Mouse (Mus musculus) lung, embryonic 14.5 days (tissue): ENCODE data around the gene Gm26620. TPM values are rescaled to one million over a fixed set of nuclear protein-coding genes. Genes with fewer than 3 reads are reported as not detected.

ENCODE experiments used
- ATAC-seq: fragments of 200-750 bp; cut with Nextera tagmentation; 2 replicates; pipeline ENCODE4 v1.8.0; 2017; ENCODE audit warnings: mild to moderate bottlenecking, moderate TSS enrichment, moderate library complexity; ENCODE audit not compliant: insufficient read depth
- DNase-seq: peaks from one replicate; pipeline ENCODE4 v3.0.0-alpha.2; 2015
- H3K27ac ChIP-seq: fragments of 300-500 bp; sonication (generic); 2 replicates; pipeline ENCODE4 v1.5.1; 2014; ENCODE audit warnings: low read depth, mild to moderate bottlenecking, moderate library complexity
- H3K27me3 ChIP-seq: fragments of 300-500 bp; sonication (generic); 2 replicates; pipeline ENCODE4 v1.6.1; 2014; ENCODE audit warnings: low read length, control low read depth; ENCODE audit not compliant: insufficient read depth
- H3K36me3 ChIP-seq: fragments of 300-500 bp; sonication (generic); 2 replicates; pipeline ENCODE4 v1.6.1; 2014; ENCODE audit warnings: control low read depth; ENCODE audit not compliant: insufficient read depth
- H3K4me1 ChIP-seq: fragments of 300-500 bp; sonication (generic); 2 replicates; pipeline ENCODE4 v1.6.1; 2014; ENCODE audit warnings: antibody characterized with exemption, control low read depth; ENCODE audit not compliant: insufficient read depth
- H3K4me2 ChIP-seq: fragments of 300-500 bp; sonication (generic); 2 replicates; pipeline ENCODE4 v1.6.1; 2014; ENCODE audit warnings: mild to moderate bottlenecking
- H3K4me3 ChIP-seq: fragments of 300-500 bp; sonication (generic); 2 replicates; pipeline ENCODE4 v1.5.1; 2014; ENCODE audit warnings: low read depth, low read length
- H3K9ac ChIP-seq: fragments of 300-500 bp; sonication (generic); 2 replicates; pipeline ENCODE4 v1.6.1; 2014
- H3K9me3 ChIP-seq: fragments of 300-500 bp; sonication (generic); 2 replicates; pipeline ENCODE4 v1.6.1; 2016; ENCODE audit warnings: low read depth, low read length, control low read depth
- CTCF ChIP-seq: IDR thresholded peaks from 2 replicates; pipeline ENCODE4 v1.5.1; 2016; ENCODE audit warnings: antibody characterized with exemption, low read depth
- whole genome bisulfite sequencing: fragments of 180-500 bp; shearing (Covaris S2); extraction: QIAGEN DNeasy Blood & Tissue Kit; methylation state at CpG from one replicate; pipeline ENCODE4 v1.1.7; 2014; 5-methylcytosine and 5-hydroxymethylcytosine counted together
- polyA plus RNA-seq: library from polyadenylated mRNA; unstranded; fragments of >200 nt; fragmentation: Nextera tagmentation; extraction: Ambion mirVana; gene quantifications from 2 replicates; pipeline ENCODE4 v1.2.1, GENCODE M21; 2014

The Gm26620 gene
- 0.66 TPM in 1 of 2 replicates, not detected in the other for polyA plus RNA-seq

- Histone ChIP-seq H3K9ac (peak within 1 kb of the TSS; percentile 90), H3K9me3 (no peaks in the 10 kb centered on the region), H3K4me1 (no peaks in the 10 kb centered on the region), H3K27ac (peak within 1 kb of the TSS; percentile 81), H3K36me3 (peaks cover 14% of the 10 kb centered on the region), H3K4me3 (peak within 1 kb of the TSS; percentile 95), H3K4me2 (peak within 1 kb of the TSS; percentile 85), H3K27me3 (no peaks in the 10 kb centered on the region)
- ATAC-seq (peak; percentile 94), DNase-seq (peak; percentile 95)
- under 1% methylated on average over 46 of the region's 46 CpGs for WGBS
- peak; percentile 75 for TF ChIP-seq CTCF
Observed at GRCm38 (mm10) chr1:170884978-170885561, at the start of gene Gm26620, which contains the start of gene Dusp12. Gene Gm26620, plus strand, starts transcription at chr1:170885065. Gene Dusp12, minus strand, starts transcription at chr1:170885540.

GRCm38 (mm10) chr1:170839685-170840084, 45.2 kb upstream of the Gm26620 start:
- H3K4me2 ChIP-seq = no peak overlapping the region
- no peaks in the 10 kb centered on the region for H3K27me3 ChIP-seq
- no peaks in the 10 kb centered on the region for H3K9me3 ChIP-seq
- H3K9ac ChIP-seq = no peak overlapping the region
- no peak overlapping the region for H3K27ac ChIP-seq
- ATAC-seq = no peak
- DNase-seq = peak; percentile 81
- peaks cover 20% of the 10 kb centered on the region; the same call in 1 of the 2 replicates for H3K36me3 ChIP-seq
- peak; percentile 59 for TF ChIP-seq CTCF
- H3K4me1 ChIP-seq = no peaks in the 10 kb centered on the region
- no peak overlapping the region for H3K4me3 ChIP-seq

GRCm38 (mm10) chr1:170844380-170844779, 40.5 kb upstream of the Gm26620 start:
- 52% methylated on average over 8 of the region's 8 CpGs for WGBS
- TF ChIP-seq CTCF = peak; percentile 73
- H3K27ac ChIP-seq = no peak overlapping the region

GRCm38 (mm10) chr1:170845448-170846307, 39.2 kb upstream of the Gm26620 start:
- no peak overlapping the region for H3K4me2 ChIP-seq
- DNase-seq = no peak

More at GRCm38 (mm10) chr1:170844380-170844779, 40.5 kb upstream of the Gm26620 start:
- Histone ChIP-seq H3K27me3 (no peaks in the 10 kb centered on the region), H3K4me2 (no peak overlapping the region), H3K4me3 (no peak overlapping the region), H3K36me3 (0 out of 2 replicates have a peak, but pooled peaks cover 17% of the 10 kb centered on the region), H3K9ac (no peak overlapping the region), H3K9me3 (no peaks in the 10 kb centered on the region), H3K4me1 (no peaks in the 10 kb centered on the region)
- ATAC-seq (no peak), DNase-seq (peak; percentile 75)

DNA sequence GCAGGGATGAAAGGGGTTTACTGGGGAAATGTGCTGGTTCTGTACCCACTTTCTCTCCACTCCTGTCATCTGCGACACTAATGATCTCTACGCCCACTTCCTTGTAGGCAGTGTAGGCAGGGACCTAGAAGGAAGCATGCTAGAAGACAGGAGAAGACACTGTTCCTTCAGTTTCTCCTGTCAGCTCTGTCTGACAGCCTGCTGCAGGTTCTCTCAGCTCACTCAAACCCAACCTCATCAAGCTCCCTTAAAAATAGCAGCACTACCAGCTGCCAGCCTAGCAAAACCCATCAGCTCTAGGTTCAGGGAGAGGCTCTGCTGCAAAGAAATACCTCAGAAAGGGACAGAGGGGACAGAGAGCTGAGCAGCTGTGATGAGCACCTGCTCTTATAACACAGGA, 34.9 kb upstream of the Gm26620 start:
- 86% methylated on average over 2 of the region's 2 CpGs for WGBS
- Histone ChIP-seq H3K27ac (no peak overlapping the region), H3K9me3 (no peaks in the 10 kb centered on the region), H3K27me3 (no peaks in the 10 kb centered on the region), H3K9ac (no peak overlapping the region), H3K4me2 (no peak overlapping the region), H3K36me3 (peaks cover 12% of the 10 kb centered on the region; the same call in 1 of the 2 replicates), H3K4me3 (no peak overlapping the region), H3K4me1 (no peaks in the 10 kb centered on the region)
- ATAC-seq (no peak), DNase-seq (no peak)
- no peak for TF ChIP-seq CTCF

More at GRCm38 (mm10) chr1:170845448-170846307, 39.2 kb upstream of the Gm26620 start:
- H3K4me1 ChIP-seq = no peaks in the 10 kb centered on the region
- no peaks in the 10 kb centered on the region for H3K9me3 ChIP-seq
- H3K9ac ChIP-seq = no peak overlapping the region
- 44% methylated on average over 10 of the region's 10 CpGs for WGBS
- 0 out of 2 replicates have a peak overlapping the region, but pooled peaks have one; percentile 22 for H3K27ac ChIP-seq
- H3K4me3 ChIP-seq = no peak overlapping the region
- 0 out of 2 replicates have a peak, but pooled peaks cover 20% of the 10 kb centered on the region for H3K36me3 ChIP-seq
- H3K27me3 ChIP-seq = no peaks in the 10 kb centered on the region
- no peak for ATAC-seq
- no peak for TF ChIP-seq CTCF

DNA sequence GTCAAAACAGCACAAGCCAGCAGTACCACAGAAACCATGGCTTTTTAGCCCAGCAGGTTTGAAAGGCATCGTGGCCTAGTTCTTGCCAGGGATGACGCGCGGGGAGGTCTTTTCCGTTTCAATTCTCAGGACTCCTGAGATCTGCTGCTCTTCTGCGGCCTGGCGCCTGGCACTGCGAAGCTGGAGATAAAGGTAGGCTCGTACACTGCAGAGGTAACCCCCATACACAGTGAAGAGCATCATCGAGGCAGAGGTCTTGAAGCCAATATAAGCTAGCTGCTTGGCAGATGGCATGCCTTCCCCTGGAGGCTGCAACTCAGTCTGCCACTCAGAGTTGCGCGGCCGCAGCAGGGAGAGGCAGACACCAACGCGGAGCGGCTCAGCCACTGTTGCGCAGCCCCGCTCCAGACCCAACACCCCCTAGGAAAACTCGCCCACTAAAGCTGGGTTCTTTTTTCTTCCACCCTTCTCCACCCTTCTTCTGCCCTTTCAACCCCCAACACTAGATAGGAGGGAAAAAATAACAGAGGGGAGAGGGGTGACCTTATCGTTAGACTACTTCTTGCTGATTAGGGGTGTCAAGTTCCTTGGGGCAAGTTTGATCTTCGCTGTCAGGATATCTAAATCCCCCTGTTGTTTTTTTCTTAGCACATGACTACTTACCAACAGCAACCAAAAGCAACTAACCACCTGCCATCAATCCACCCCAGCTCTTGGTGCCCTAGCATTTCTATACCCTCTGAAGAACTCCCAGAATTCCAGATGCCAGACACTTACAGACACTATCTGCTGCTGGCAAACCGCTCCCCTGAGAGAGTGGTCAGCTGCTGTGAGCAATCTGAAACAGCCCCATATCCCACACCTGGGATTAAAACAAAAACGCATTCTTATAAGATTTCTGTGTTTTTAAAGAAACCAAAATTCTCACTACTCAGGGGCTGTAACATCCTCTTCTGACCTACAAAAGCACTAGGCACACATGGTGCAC, 33.9 kb upstream of the Gm26620 start:
- 71% methylated on average over 23 of the region's 23 CpGs for WGBS
- no peak overlapping the region for H3K27ac ChIP-seq
- H3K9me3 ChIP-seq = no peaks in the 10 kb centered on the region

More for the DNA sequence above, 33.9 kb upstream of the Gm26620 start:
- H3K9ac ChIP-seq = no peak overlapping the region
- no peak overlapping the region for H3K4me3 ChIP-seq
- no peaks in the 10 kb centered on the region for H3K4me1 ChIP-seq
- TF ChIP-seq CTCF = no peak
- no peaks in the 10 kb centered on the region for H3K27me3 ChIP-seq
- no peak overlapping the region for H3K4me2 ChIP-seq
- peaks cover 11% of the 10 kb centered on the region; the same call in 1 of the 2 replicates for H3K36me3 ChIP-seq
- ATAC-seq (no peak), DNase-seq (no peak)
